Mouse (Mus musculus): Measurements from ENCODE around the gene Nkrf. TPM values are rescaled to one million over a fixed set of nuclear protein-coding genes. Genes with fewer than 3 reads are reported as not detected.

Nkrf gene
- total RNA-seq, 2 experiments from 2014 or later = 7.0 to 7.9 TPM

- DNase-seq = peak; percentile 86
Measured at GRCm38 (mm10) chrX:36863766-36864608, 38.7 kb downstream of the Nkrf start.

- DNase-seq = no peak
Measured at GRCm38 (mm10) chrX:36852631-36853030, 50.1 kb downstream of the Nkrf start.

- no peak for DNase-seq
Measured at GRCm38 (mm10) chrX:36847152-36847551, 55.5 kb downstream of the Nkrf start.

GRCm38 (mm10) chrX:36843346-36843990 is 59.2 kb downstream of the Nkrf start:
- DNase-seq = peak; percentile 46

- DNase-seq = no peak
Measured at GRCm38 (mm10) chrX:36841698-36842097, 61.0 kb downstream of the Nkrf start.

- peak; percentile 41 for DNase-seq
Measured at GRCm38 (mm10) chrX:36839391-36839790, 63.3 kb downstream of the Nkrf start.

Other genes with a start within 250 kb of the Nkrf start
- gene Slc25a43, start 159.2 kb downstream of the Nkrf start, total RNA-seq (2021) = 1 to 10 TPM; 1.3 to 2.0 TPM
- gene Slc25a5, start 107.2 kb downstream of the Nkrf start, total RNA-seq (2021) = 100 to 1,000 TPM; 591 to 638 TPM
- 10 to 100 TPM; 60.0 to 66.5 TPM for gene Ube2a, start 29.0 kb downstream of the Nkrf start, total RNA-seq (2021)
- gene C330007P06Rik, start 28.8 kb downstream of the Nkrf start, total RNA-seq (2021) = 10 to 100 TPM; 41.0 to 46.1 TPM
- 10 to 100 TPM; 15.8 to 22.4 TPM for gene Sept6, start 88.9 kb upstream of the Nkrf start, total RNA-seq (2021)
- gene Sowahd, start 145.9 kb upstream of the Nkrf start, total RNA-seq (2021) = under 1 TPM; 0.27 to 0.30 TPM
- 100 to 1,000 TPM; 694 to 724 TPM for gene Rpl39, start 182.5 kb upstream of the Nkrf start, total RNA-seq (2021)
- gene Upf3b, start 207.4 kb upstream of the Nkrf start, total RNA-seq (2021) = 10 to 100 TPM; 11.9 to 18.6 TPM
- 10 to 100 TPM; 12.6 to 16.1 TPM for gene Nkap, start 223.9 kb upstream of the Nkrf start, total RNA-seq (2021)

All from adrenal gland, postnatal 10 days (tissue).